Mouse (Mus musculus) embryonic fibroblast, embryonic 13.5 days (primary cell): ENCODE measurements around the gene Elp5.

Experiments
- CTCF ChIP-seq: IDR thresholded peaks from 2 replicates; pipeline ENCODE4 v1.5.1; 2011; ENCODE audit warnings: mild to moderate bottlenecking, control low read depth, low read length, moderate library complexity, borderline replicate concordance; ENCODE audit not compliant: insufficient read depth
- POLR2A ChIP-seq: IDR thresholded peaks from 2 replicates; pipeline ENCODE4 v1.6.1; 2011; ENCODE audit warnings: low read depth, mild to moderate bottlenecking, control low read depth, low read length, moderate library complexity

- TF ChIP-seq CTCF: no peak
- peak; percentile 74 for TF ChIP-seq POLR2A
These were observed 8.8 kb upstream of the Elp5 start, which contains the start of gene Gabarap for GRCm38 (mm10) chr11:69990850-69991691.
